Mouse (Mus musculus) heart, adult 2 months (tissue): ENCODE measurements around the gene Pfn2.

ENCODE experiments used
- CTCF ChIP-seq: fragments of 200-600 bp; IDR thresholded peaks from 2 replicates; pipeline ENCODE4 v1.8.1; 2022; ENCODE audit warnings: antibody characterized with exemption, mild to moderate bottlenecking, moderate library complexity
- EP300 ChIP-seq: fragments of 200-500 bp; IDR thresholded peaks from 2 replicates; pipeline ENCODE4 v1.6.1; 2011; ENCODE audit warnings: low read depth, low read length, control low read depth; ENCODE audit not compliant: insufficient read depth
- POLR2A ChIP-seq: fragments of 200-500 bp; IDR thresholded peaks from 2 replicates; pipeline ENCODE4 v1.6.1; 2011; ENCODE audit warnings: mild to moderate bottlenecking, low read depth, low read length, control low read depth; ENCODE audit not compliant: insufficient read depth

- TF ChIP-seq CTCF, result no peak
- TF ChIP-seq POLR2A, result no peak
- no peak for TF ChIP-seq EP300
Observed at GRCm38 (mm10) chr3:57836911-57837310, 11.0 kb downstream of the Pfn2 start.
